Mouse (Mus musculus): Measurements from ENCODE around the gene Mrps25.

Mrps25 gene

DNA sequence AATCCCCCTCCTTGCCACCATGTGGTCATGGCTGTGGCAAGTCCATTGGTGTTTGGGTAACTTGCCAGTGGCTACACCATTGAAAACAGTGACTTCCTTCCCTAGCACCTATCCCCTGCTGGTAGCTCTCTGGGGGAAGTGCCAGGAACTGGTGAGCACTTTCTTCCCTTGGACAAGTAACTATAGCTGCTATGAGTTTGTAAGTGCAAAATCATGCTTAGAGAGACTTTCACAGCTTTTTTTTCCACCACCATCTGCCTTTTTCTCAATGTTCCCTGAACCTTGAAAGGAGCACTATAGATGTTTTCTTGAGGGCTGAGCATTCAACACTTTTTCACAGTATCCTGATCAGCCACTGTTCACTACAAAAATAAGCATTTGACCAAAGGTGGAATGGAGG is 59.3 kb downstream of the Mrps25 start:
- no peak for DNase-seq

Data from right cerebral cortex, postnatal 14 days (tissue).